Mouse (Mus musculus): ENCODE data around the gene Tbc1d8.

DNA sequence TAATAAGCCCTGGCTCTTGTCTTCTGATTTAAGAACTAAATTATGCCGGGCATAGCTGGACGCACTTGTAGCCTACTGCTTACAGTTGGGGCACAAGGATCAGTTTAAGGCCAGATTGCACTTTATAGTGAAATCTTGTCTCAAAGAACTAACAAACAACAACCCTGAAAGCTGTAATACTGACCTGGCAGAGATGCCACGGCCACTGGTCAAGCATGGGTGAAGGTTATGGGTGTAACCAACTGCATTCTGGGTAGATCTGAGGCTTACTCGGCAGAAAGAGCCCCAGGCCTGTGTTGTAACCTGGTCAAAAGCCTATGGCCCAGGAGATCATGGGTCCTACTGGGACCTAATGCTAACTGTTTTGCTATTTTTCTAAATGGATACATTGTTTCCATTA lies 26.4 kb downstream of the Tbc1d8 start:
- TF ChIP-seq CTCF (IDR thresholded peaks at IDR 0.05; ENCODE audit: control insufficient read depth, insufficient read depth, low read length) (no peak), POLR2A (IDR thresholded peaks at IDR 0.05; ENCODE audit: borderline replicate concordance, control insufficient read depth, low read depth, low read length) (no peak)
